ENCODE assay signal across 26 mouse cellular contexts in the genomic region with DNA sequence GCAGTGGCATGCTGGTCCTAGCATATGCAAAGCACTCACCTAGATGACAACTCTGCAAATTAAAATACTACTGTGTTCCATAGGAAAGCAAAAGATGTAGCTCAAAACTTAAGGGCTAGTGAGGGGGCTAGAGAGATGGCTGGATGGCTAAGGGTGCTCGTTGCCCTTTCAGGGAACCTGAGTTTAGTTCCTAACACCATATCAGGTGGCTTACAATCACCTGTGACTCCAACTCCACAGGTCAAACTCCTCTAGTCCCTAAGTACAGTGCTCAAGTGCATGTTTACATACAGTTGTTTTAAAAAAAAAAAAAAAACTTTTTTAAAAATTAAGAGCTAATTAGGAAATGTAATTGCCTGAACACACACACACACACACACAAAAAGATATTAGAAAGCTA.
"Had no signal": no experiment of that assay in that cellular context is flagged by ENCODE, and none has a peak within 500 bp of the region (broad histone marks: within the 10 kb centered on the region; RNA-seq: fewer than 3 reads in every experiment).

No protein-coding gene starts in this region.

- H3K4me2 ChIP-seq: heart, embryonic 11.5 days; heart, embryonic 13.5 days; heart, embryonic 15.5 days; hindbrain, embryonic 13.5 days; hindbrain, embryonic 15.5 days; kidney, embryonic 15.5 days; limb, embryonic 13.5 days; limb, embryonic 15.5 days had no signal

- DNase-seq: forebrain, postnatal 0 days; gastrocnemius, postnatal 10 days; gastrocnemius, postnatal 36 days; heart, adult 11 months; heart, adult 2 months; heart, postnatal 14 days; heart, postnatal 36 days; kidney, adult 11 months; kidney, adult 2 months; kidney, adult 9 months; kidney, postnatal 14 days; kidney, postnatal 36 days; layer of hippocampus, adult 9-11 months; layer of hippocampus, postnatal 36 days; left cerebral cortex, postnatal 4 days had no signal

- ATAC-seq: forebrain, postnatal 0 days; hindbrain, postnatal 0 days; intestine, embryonic 16.5 days had no signal

- H3K4me3 ChIP-seq: heart, adult 2 months; heart, embryonic 13.5 days; heart, embryonic 15.5 days; hindbrain, embryonic 13.5 days; hindbrain, embryonic 15.5 days; kidney, embryonic 15.5 days; limb, embryonic 13.5 days; limb, embryonic 15.5 days had no signal

- H3K27ac ChIP-seq: heart, embryonic 13.5 days; heart, embryonic 15.5 days; hindbrain, embryonic 13.5 days; hindbrain, embryonic 15.5 days; hindbrain, postnatal 0 days; kidney, embryonic 15.5 days; kidney, postnatal 0 days; limb, embryonic 13.5 days; limb, embryonic 15.5 days had no signal

- H3K9me3 ChIP-seq: heart, embryonic 13.5 days; heart, embryonic 15.5 days; hindbrain, embryonic 13.5 days; hindbrain, embryonic 15.5 days; kidney, embryonic 15.5 days; limb, embryonic 13.5 days; limb, embryonic 15.5 days had no signal

- H3K36me3 ChIP-seq: hindbrain, embryonic 13.5 days; hindbrain, embryonic 15.5 days; limb, embryonic 13.5 days; limb, embryonic 15.5 days had no signal

- H3K27me3 ChIP-seq: heart, embryonic 13.5 days; heart, embryonic 15.5 days; kidney, embryonic 15.5 days; limb, embryonic 15.5 days had no signal

- H3K9ac ChIP-seq: forebrain, postnatal 0 days; heart, embryonic 13.5 days; heart, embryonic 15.5 days; hindbrain, embryonic 13.5 days; hindbrain, embryonic 15.5 days; kidney, embryonic 15.5 days; limb, embryonic 13.5 days; limb, embryonic 15.5 days had no signal
